Comparison of ENCODE assay signal across 10 mouse cellular contexts in genomic region chr16:78574241-78574640, GRCm38 (mm10). TPM values are rescaled to one million over a fixed set of nuclear protein-coding genes. Genes with fewer than 3 reads are reported as not detected.
A peak's percentile ranks its signal among the peaks of the same experiment; 100 is the strongest.
DNase-seq lines count a peak whose midpoint lies in the region; ATAC-seq and TF ChIP-seq lines count a peak whose summit lies in the region.
"Had no signal": no experiment of that assay in that cellular context is flagged by ENCODE, and none has a peak within 500 bp of the region (broad histone marks: within the 10 kb centered on the region; RNA-seq: fewer than 3 reads in every experiment).

No protein-coding gene starts in this region.

- no peaks in the 10 kb centered on the region for H3K36me3 ChIP-seq in heart, embryonic 12.5 days
- H3K36me3 ChIP-seq in MEL (ENCODE audit: control insufficient read depth in 1 of 2, insufficient read depth in 2 of 2, low read length in 2 of 2) = peaks cover 2 to 26% of the 10 kb centered on the region in 2 experiments; a peak in 3 of 4 replicates
- H3K36me3 ChIP-seq in forebrain, postnatal 0 days (ENCODE audit: insufficient read depth) = no peaks in the 10 kb centered on the region
- no peaks in the 10 kb centered on the region for H3K36me3 ChIP-seq in midbrain, embryonic 11.5 days (ENCODE audit: control insufficient read depth, insufficient read depth, low read length)

- TF ChIP-seq CTCF in MEL (IDR thresholded peaks at IDR 0.05 in 2 of 3, conservative IDR thresholded peaks at IDR 0.05 in 1 of 3; ENCODE audit: control insufficient read depth in 1 of 3, insufficient read depth in 1 of 3, low read depth in 2 of 3, low read length in 3 of 3, poor library complexity in 1 of 3, severe bottlenecking in 1 of 3) = no peak
- no peak for TF ChIP-seq CTCF in forebrain, postnatal 0 days (IDR thresholded peaks at IDR 0.05; ENCODE audit: low read depth)

- peak overlapping the region; percentile 37 for H3K4me2 ChIP-seq in heart, embryonic 12.5 days
- H3K4me2 ChIP-seq in forebrain, postnatal 0 days (ENCODE audit: low read depth) = peak overlapping the region; percentile 35
- peak overlapping the region; percentile 38 for H3K4me2 ChIP-seq in midbrain, embryonic 11.5 days

- no peak overlapping the region for H3K4me3 ChIP-seq in heart, embryonic 12.5 days
- peak overlapping the region in 1 of 2 experiments; percentile 22; a peak in 3 of 4 replicates for H3K4me3 ChIP-seq in MEL (ENCODE audit: control insufficient read depth in 1 of 2, insufficient read depth in 1 of 2, low read depth in 2 of 2, low read length in 2 of 2)
- no peak overlapping the region; the same call in 1 of the 2 replicates for H3K4me3 ChIP-seq in forebrain, postnatal 0 days (ENCODE audit: low read depth, low read length)
- no peak overlapping the region; the same call in 1 of the 2 replicates for H3K4me3 ChIP-seq in midbrain, embryonic 11.5 days (ENCODE audit: low read depth, low read length)

- H3K9ac ChIP-seq in heart, embryonic 12.5 days = no peak overlapping the region
- H3K9ac ChIP-seq in MEL (ENCODE audit: control insufficient read depth, low read depth, low read length, poor library complexity, severe bottlenecking) = peak overlapping the region; percentile 33; the same call in 1 of the 2 replicates
- H3K9ac ChIP-seq in forebrain, postnatal 0 days = no peak overlapping the region
- no peak overlapping the region for H3K9ac ChIP-seq in midbrain, embryonic 11.5 days (ENCODE audit: low read length)

- no peaks in the 10 kb centered on the region for H3K27me3 ChIP-seq in heart, embryonic 12.5 days (replicated peaks)
- H3K27me3 ChIP-seq in MEL (ENCODE audit: control insufficient read depth in 1 of 2, insufficient read depth in 2 of 2, low read length in 2 of 2) = no peaks in the 10 kb centered on the region
- H3K27me3 ChIP-seq in forebrain, postnatal 0 days (ENCODE audit: insufficient read depth, low read length) = no peaks in the 10 kb centered on the region
- H3K27me3 ChIP-seq in midbrain, embryonic 11.5 days (ENCODE audit: control insufficient read depth, insufficient read depth, low read length) = no peaks in the 10 kb centered on the region

- H3K27ac ChIP-seq in heart, embryonic 12.5 days (ENCODE audit: poor library complexity, severe bottlenecking) = no peak overlapping the region
- H3K27ac ChIP-seq in MEL (ENCODE audit: control insufficient read depth, low read depth, low read length) = no peak overlapping the region
- H3K27ac ChIP-seq in forebrain, postnatal 0 days (ENCODE audit: low read depth, low read length) = no peak overlapping the region
- no peak overlapping the region for H3K27ac ChIP-seq in midbrain, embryonic 11.5 days (ENCODE audit: low read depth, low read length)
- H3K27ac ChIP-seq: macrophage had no signal

- no peaks in the 10 kb centered on the region for H3K9me3 ChIP-seq in heart, embryonic 12.5 days (replicated peaks)
- no peaks in the 10 kb centered on the region for H3K9me3 ChIP-seq in MEL (replicated peaks; ENCODE audit: insufficient read depth, low read length)
- no peaks in the 10 kb centered on the region for H3K9me3 ChIP-seq in forebrain, postnatal 0 days (ENCODE audit: low read length)
- no peaks in the 10 kb centered on the region for H3K9me3 ChIP-seq in midbrain, embryonic 11.5 days (ENCODE audit: control insufficient read depth, low read length)

- peaks cover 7% of the 10 kb centered on the region for H3K4me1 ChIP-seq in heart, embryonic 12.5 days (replicated peaks)
- peaks cover 8 to 11% of the 10 kb centered on the region in 2 experiments for H3K4me1 ChIP-seq in MEL (ENCODE audit: control insufficient read depth in 1 of 2, insufficient read depth in 2 of 2, low read length in 2 of 2)
- H3K4me1 ChIP-seq in forebrain, postnatal 0 days (ENCODE audit: insufficient read depth) = peaks cover 11% of the 10 kb centered on the region; the same call in 1 of the 2 replicates
- H3K4me1 ChIP-seq in midbrain, embryonic 11.5 days (ENCODE audit: control insufficient read depth, insufficient read depth, low read length) = peaks cover 14% of the 10 kb centered on the region

- DNase-seq in heart, adult 18-20 months = no peak
- no peak for DNase-seq in MEL (ENCODE audit: low read depth, low spot score)
- no peak for DNase-seq in forebrain, postnatal 0 days
- DNase-seq in midbrain, embryonic 11.5 days (ENCODE audit: low spot score, missing footprints) = peak; percentile 86
- DNase-seq in testis, postnatal 10 days (ENCODE audit: low spot score) = no peak
- DNase-seq in thymus, postnatal 0 days (ENCODE audit: low spot score) = no peak
- no peak for DNase-seq in adrenal gland, postnatal 25 days
- DNase-seq: adrenal gland, postnatal 10 days had no signal

- peaks cover 28% of the 10 kb centered on the region for H3K79me2 ChIP-seq in MEL (ENCODE audit: control insufficient read depth, insufficient read depth, low read length, poor library complexity)

- TF ChIP-seq EP300 in MEL (IDR thresholded peaks at IDR 0.05; ENCODE audit: low read depth in 1 of 2, low read length in 2 of 2) = no peak

- no peak for TF ChIP-seq RAD21 in MEL (IDR thresholded peaks at IDR 0.05; ENCODE audit: low read depth, low read length)

- TF ChIP-seq POLR2A in MEL (IDR thresholded peaks at IDR 0.05; ENCODE audit: control insufficient read depth in 1 of 2, insufficient read depth in 1 of 2, low read depth in 1 of 2, low read length in 2 of 2, poor library complexity in 1 of 2) = no peak

- WGBS in heart, embryonic 12.5 days = 74% methylated on average over 6 of the region's 6 CpGs
- WGBS in forebrain, postnatal 0 days = 19% methylated on average over 6 of the region's 6 CpGs
- 69% methylated on average over 6 of the region's 6 CpGs for WGBS in midbrain, embryonic 11.5 days

- no peak for ATAC-seq in heart, embryonic 12.5 days (ENCODE audit: insufficient number of reproducible peaks, low FRiP score)
- ATAC-seq in forebrain, postnatal 0 days = no peak
- ATAC-seq in midbrain, embryonic 11.5 days (ENCODE audit: low FRiP score) = no peak

TF ChIP-seq in MEL, 35 proteins besides CTCF, POLR2A, EP300 and RAD21:
- no peak for TF ChIP-seq SMC3 (IDR thresholded peaks at IDR 0.05; ENCODE audit: low read depth, low read length)
- no peak for TF ChIP-seq SIN3A (IDR thresholded peaks at IDR 0.05; ENCODE audit: low read length)
- no peak for TF ChIP-seq ZC3H11A (IDR thresholded peaks at IDR 0.05; ENCODE audit: low read depth, low read length)
- no peak for TF ChIP-seq TCF12 (IDR thresholded peaks at IDR 0.05; ENCODE audit: low read depth, low read length)
- no peak for TF ChIP-seq MAX (IDR thresholded peaks at IDR 0.05; ENCODE audit: low read length)
- no peak for TF ChIP-seq TBP (IDR thresholded peaks at IDR 0.05; ENCODE audit: low read depth, low read length)
- no peak for TF ChIP-seq UBTF (IDR thresholded peaks at IDR 0.05; ENCODE audit: borderline replicate concordance, insufficient read depth, low read depth, low read length)
- TF ChIP-seq ELF1 (IDR thresholded peaks at IDR 0.05; ENCODE audit: low read depth, low read length) = no peak
- TF ChIP-seq POLR2AphosphoS2 (IDR thresholded peaks at IDR 0.05; ENCODE audit: low read length) = no peak
- no peak for TF ChIP-seq RCOR1 (IDR thresholded peaks at IDR 0.05; ENCODE audit: low read depth, low read length)
- no peak for TF ChIP-seq CHD1 (IDR thresholded peaks at IDR 0.05; ENCODE audit: low read depth, low read length)
- TF ChIP-seq MEF2A (IDR thresholded peaks at IDR 0.05; ENCODE audit: extremely low read depth, insufficient replicate concordance, low read depth, low read length, poor library complexity, severe bottlenecking) = no peak
- TF ChIP-seq ETS1 (IDR thresholded peaks at IDR 0.05; ENCODE audit: low read depth, low read length) = no peak
- TF ChIP-seq JUND (IDR thresholded peaks at IDR 0.05; ENCODE audit: low read depth, low read length) = no peak
- TF ChIP-seq TAL1 (IDR thresholded peaks at IDR 0.05; ENCODE audit: low read length) = no peak
- no peak for TF ChIP-seq ZNF384 (IDR thresholded peaks at IDR 0.05; ENCODE audit: low read depth, low read length)
- no peak for TF ChIP-seq GATA1 (IDR thresholded peaks at IDR 0.05; ENCODE audit: low read depth, low read length)
- no peak for TF ChIP-seq HCFC1 (IDR thresholded peaks at IDR 0.05; ENCODE audit: low read depth, low read length)
- TF ChIP-seq MAFK (IDR thresholded peaks at IDR 0.05; ENCODE audit: borderline replicate concordance, low read depth, low read length) = no peak

RNA-seq across cellular contexts. Expression of gene D16Ertd472e, which starts 2.3 kb away (rescaled TPM):
- polyA plus RNA-seq in heart, embryonic 12.5 days (2016; fragmentation: Nextera tagmentation; extraction: Ambion mirVana) = 8.9 and 10.5 TPM in 2 replicates
- total RNA-seq in heart, adult 18-20 months (2021) = 1 to 10 TPM; 3.5 to 5.4 TPM
- total RNA-seq in MEL (2012; rRNA removed) = 22.5 and 23.0 TPM in 2 replicates
- polyA plus RNA-seq in MEL (2012; ENCODE audit: insufficient read depth in 1 of 2, insufficient read length in 2 of 2, low read depth in 1 of 2, low replicate concordance in 2 of 2, missing spikeins in 1 of 2) = 10 to 100 TPM; 23.6 to 30.4 TPM
- total RNA-seq in forebrain, postnatal 0 days (2014; rRNA removed) = 5.1 and 9.1 TPM in 2 replicates
- 6.9 and 7.8 TPM in 2 replicates for polyA plus RNA-seq in forebrain, postnatal 0 days (2015; fragmentation: Nextera tagmentation; extraction: Ambion mirVana)
- 17.7 and 19.8 TPM in 2 replicates for polyA plus RNA-seq in midbrain, embryonic 11.5 days (2014; fragmentation: Nextera tagmentation; extraction: Ambion mirVana)
- polyA plus RNA-seq in thymus, postnatal 0 days (2015; fragmentation: Nextera tagmentation; extraction: Ambion mirVana) = 54.1 and 63.7 TPM in 2 replicates
- total RNA-seq in adrenal gland, postnatal 25 days (2021) = 32.2 and 38.4 TPM in 2 replicates
